Mouse (Mus musculus) C2C12 (cell line): ENCODE results near the gene Gdpd1. TPM values are rescaled to one million over a fixed set of nuclear protein-coding genes. Genes with fewer than 3 reads are reported as not detected.

ENCODE experiments used
- H3K27me3 ChIP-seq: one replicate; pipeline ENCODE4 v1.6.1; 2011; ENCODE audit not compliant: control insufficient read depth, insufficient read depth, insufficient read length
- H3K36me3 ChIP-seq: one replicate; pipeline ENCODE4 v1.6.1; 2011; ENCODE audit not compliant: control insufficient read depth, insufficient read depth
- H3K4me3 ChIP-seq: one replicate; pipeline ENCODE4 v1.5.1; 2011; ENCODE audit warnings: mild to moderate bottlenecking, control low read depth; ENCODE audit not compliant: poor library complexity, insufficient read depth, severe bottlenecking
- H3K79me2 ChIP-seq: one replicate; pipeline ENCODE4 v1.6.1; 2011; ENCODE audit not compliant: control insufficient read depth, insufficient read depth
- H3K79me3 ChIP-seq: one replicate; pipeline ENCODE4 v1.6.1; 2011; ENCODE audit warnings: low read depth, control low read depth
- H3ac ChIP-seq: one replicate; pipeline ENCODE3; 2011; ENCODE audit warnings: low read depth; ENCODE audit not compliant: control insufficient read depth, insufficient read length
- CEBPB ChIP-seq: IDR thresholded peaks from one replicate; pipeline ENCODE4 v1.6.1; 2011; ENCODE audit warnings: low read depth, mild to moderate bottlenecking, control low read depth, moderate library complexity
- CTCF ChIP-seq: IDR thresholded peaks from one replicate; pipeline ENCODE4 v1.5.1; 2011; ENCODE audit not compliant: control insufficient read depth, insufficient read depth, insufficient read length
- FOSL1 ChIP-seq: IDR thresholded peaks from one replicate; pipeline ENCODE4 v1.8.0; 2011; ENCODE audit warnings: mild to moderate bottlenecking, low read length; ENCODE audit not compliant: poor library complexity, insufficient read depth, severe bottlenecking
- MAX ChIP-seq: IDR thresholded peaks from one replicate; pipeline ENCODE4 v1.6.1; 2011; ENCODE audit warnings: mild to moderate bottlenecking, control low read depth
- MYOD1 ChIP-seq: IDR thresholded peaks from one replicate; pipeline ENCODE4 v1.6.1; 2011; ENCODE audit warnings: low read depth; ENCODE audit not compliant: control insufficient read depth, insufficient read length
- MYOG ChIP-seq: IDR thresholded peaks from one replicate; pipeline ENCODE4 v1.6.1; 2011; ENCODE audit not compliant: control insufficient read depth, insufficient read length; ENCODE audit errors: extremely low read depth
- USF1 ChIP-seq: IDR thresholded peaks from one replicate; pipeline ENCODE4 v1.6.1; 2011; ENCODE audit warnings: low read depth, mild to moderate bottlenecking, control low read depth, moderate library complexity
- polyA plus RNA-seq: library from polyadenylated mRNA; unstranded; fragments of >200 nt; fragmentation: generic; extraction: Trizol; gene quantifications from one replicate; pipeline ENCODE4 v1.2.1, GENCODE M21; 2012; ENCODE audit warnings: missing spikeins

Gene Gdpd1
- polyA plus RNA-seq, 1 experiment, result 7.7 TPM

DNA sequence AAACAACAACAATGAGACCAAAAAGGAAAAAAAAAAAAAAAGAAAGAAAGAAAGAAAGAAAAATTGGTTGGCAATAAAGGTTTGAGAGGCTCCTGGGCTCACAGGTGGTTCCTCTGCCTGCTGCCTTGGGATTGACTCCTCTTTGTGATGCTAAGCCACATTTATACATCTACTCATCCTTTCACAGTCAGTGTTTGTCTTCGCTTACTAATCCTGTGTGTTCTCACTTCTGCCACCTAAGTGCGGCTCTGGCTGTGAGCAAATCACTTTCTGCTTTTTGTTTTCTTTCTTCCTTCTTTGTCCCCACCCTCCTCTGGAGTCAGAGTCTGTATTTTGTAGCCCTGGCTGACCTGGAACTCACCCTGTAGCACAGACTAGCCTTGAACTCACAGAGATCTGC is 77.6 kb downstream of the Gdpd1 start:
- no peaks in the 10 kb centered on the region for H3K27me3 ChIP-seq

DNA sequence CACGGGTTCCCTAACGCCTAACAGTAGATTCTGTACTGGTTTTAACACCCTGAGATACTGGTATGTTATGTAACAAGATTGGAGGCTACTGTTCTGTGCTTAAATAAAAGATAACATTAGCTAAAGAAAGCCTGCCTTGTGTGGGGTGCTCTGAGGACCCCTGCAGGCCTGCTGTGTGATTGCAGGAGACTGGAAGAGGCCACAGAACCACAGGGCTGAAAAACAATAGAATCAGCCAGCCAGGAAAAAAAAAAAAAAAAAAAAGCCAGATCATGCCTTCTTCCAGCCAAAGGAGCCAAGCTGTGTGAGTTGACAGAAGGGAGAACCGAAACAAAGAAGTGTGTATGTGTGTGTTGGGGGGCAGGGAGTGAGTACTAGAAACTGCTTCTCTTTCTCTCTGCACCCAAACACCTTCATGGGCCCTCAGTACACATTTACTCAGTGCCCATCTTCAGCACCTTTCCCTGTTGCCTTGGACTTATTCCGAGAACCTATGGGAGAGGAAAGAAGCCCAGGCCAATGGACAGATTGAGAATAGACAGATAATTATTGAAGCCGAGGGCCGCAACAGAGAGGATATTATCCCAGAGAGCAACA is 78.1 kb downstream of the Gdpd1 start:
- Histone ChIP-seq H3K4me3 (no peak overlapping the region), H3K36me3 (no peaks in the 10 kb centered on the region), H3K79me2 (no peaks in the 10 kb centered on the region), H3K79me3 (no peaks in the 10 kb centered on the region), H3K27me3 (no peaks in the 10 kb centered on the region), H3ac (no peak overlapping the region)
- TF ChIP-seq MYOG (no peak), CTCF (peak; percentile 53)

More for the DNA sequence above, 77.6 kb downstream of the Gdpd1 start:
- no peaks in the 10 kb centered on the region for H3K79me2 ChIP-seq
- no peak overlapping the region for H3K4me3 ChIP-seq
- H3K36me3 ChIP-seq, result no peaks in the 10 kb centered on the region
- TF ChIP-seq CTCF (no peak), MYOG (no peak), MAX (no peak), CEBPB (no peak), MYOD1 (no peak), FOSL1 (no peak), USF1 (no peak)
- no peaks in the 10 kb centered on the region for H3K79me3 ChIP-seq
- no peak overlapping the region for H3ac ChIP-seq

GRCm38 (mm10) chr11:86994791-86995624 is 78.9 kb downstream of the Gdpd1 start:
- Histone ChIP-seq H3K79me3 (no peaks in the 10 kb centered on the region), H3K4me3 (no peak overlapping the region), H3ac (no peak overlapping the region), H3K36me3 (no peaks in the 10 kb centered on the region), H3K79me2 (no peaks in the 10 kb centered on the region), H3K27me3 (no peaks in the 10 kb centered on the region)
- TF ChIP-seq USF1, result no peak
- no peak for TF ChIP-seq FOSL1
- TF ChIP-seq MAX, result no peak
- no peak for TF ChIP-seq CTCF
- TF ChIP-seq MYOD1, result no peak
- no peak for TF ChIP-seq MYOG
- no peak for TF ChIP-seq CEBPB

GRCm38 (mm10) chr11:86994330-86994729 is 79.5 kb downstream of the Gdpd1 start:
- H3K79me3 ChIP-seq, result no peaks in the 10 kb centered on the region
- H3K79me2 ChIP-seq, result no peaks in the 10 kb centered on the region
- H3K36me3 ChIP-seq, result no peaks in the 10 kb centered on the region
- H3K27me3 ChIP-seq, result no peaks in the 10 kb centered on the region
- TF ChIP-seq FOSL1, result no peak
- no peak for TF ChIP-seq CEBPB
- TF ChIP-seq CTCF, result no peak
- no peak for TF ChIP-seq MAX
- no peak for TF ChIP-seq USF1
- no peak for TF ChIP-seq MYOG
- no peak for TF ChIP-seq MYOD1
- no peak overlapping the region for H3ac ChIP-seq
- no peak overlapping the region for H3K4me3 ChIP-seq

- Histone ChIP-seq H3K79me3 (no peaks in the 10 kb centered on the region), H3K4me3 (peak within 1 kb of the TSS; percentile 49), H3K79me2 (no peaks in the 10 kb centered on the region), H3ac (peak within 1 kb of the TSS; percentile 50), H3K27me3 (no peaks in the 10 kb centered on the region), H3K36me3 (no peaks in the 10 kb centered on the region)
- TF ChIP-seq USF1 (peak; percentile 70), MYOD1 (no peak), MYOG (no peak), CEBPB (no peak)
These were observed 80.5 kb downstream of the Gdpd1 start, which contains the start of gene Ypel2 for GRCm38 (mm10) chr11:86993041-86994037. Gene Ypel2 (minus strand): TSS chr11:86993707.
